Mouse (Mus musculus) G1E (cell line): ENCODE data around the gene Cdk6.

ENCODE experiments used
- CTCF ChIP-seq: IDR thresholded peaks from 2 replicates; pipeline ENCODE4 v1.5.1; 2012; ENCODE audit warnings: low read depth, low read length, inconsistent platforms, mixed read lengths
- GATA1 ChIP-seq: IDR thresholded peaks from 2 replicates; pipeline ENCODE4 v1.6.1; 2012; ENCODE audit warnings: borderline replicate concordance, low read length, inconsistent platforms, mixed read lengths
- POLR2AphosphoS5 ChIP-seq: IDR thresholded peaks from 2 replicates; pipeline ENCODE4 v1.6.1; 2012; ENCODE audit warnings: low read depth, low read length, inconsistent platforms; ENCODE audit not compliant: insufficient replicate concordance

GRCm38 (mm10) chr5:3363036-3363983 is 22.0 kb downstream of the Cdk6 start:
- TF ChIP-seq CTCF (no peak), GATA1 (no peak), POLR2AphosphoS5 (no peak)
